Comparison of ENCODE assay signal across 16 mouse cellular contexts in the genomic region with DNA sequence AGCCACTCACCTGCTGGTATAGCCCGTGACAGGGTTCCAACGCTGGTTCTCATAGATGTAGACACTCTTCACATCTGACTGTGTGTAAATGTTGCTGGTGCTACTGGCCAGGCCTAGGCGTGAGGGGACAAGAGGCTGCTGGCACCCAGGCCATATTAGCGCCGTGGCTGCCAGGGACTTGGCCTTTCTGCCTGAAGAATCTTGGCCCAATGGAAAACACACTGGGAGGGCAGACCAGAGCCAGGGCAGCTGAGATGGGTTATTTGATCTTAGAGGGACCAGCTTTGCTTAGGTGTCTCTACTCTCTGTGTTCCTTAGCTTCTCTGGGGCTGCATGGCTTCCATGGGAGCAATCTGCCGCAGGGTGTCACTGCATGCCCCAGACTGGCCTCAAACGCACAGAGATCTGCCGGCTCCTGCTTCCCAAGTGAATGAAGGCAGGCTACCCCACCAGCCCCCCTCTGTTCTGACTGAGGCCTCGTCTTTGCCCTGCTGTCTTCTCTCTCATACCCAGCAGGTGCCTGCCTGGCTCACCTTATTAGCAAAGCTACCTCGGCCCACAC. TPM values are rescaled to one million over a fixed set of nuclear protein-coding genes. Genes with fewer than 3 reads are reported as not detected.
"Had no signal": no experiment of that assay in that cellular context is flagged by ENCODE, and none has a peak within 500 bp of the region (broad histone marks: within the 10 kb centered on the region; RNA-seq: fewer than 3 reads in every experiment).

No protein-coding gene starts in this region.

- H3K27ac ChIP-seq: limb, embryonic 12.5 days; liver, embryonic 13.5 days; lung, embryonic 15.5 days; macrophage; midbrain, embryonic 15.5 days; neural tube, embryonic 12.5 days; stomach, embryonic 15.5 days had no signal

- ATAC-seq: liver, postnatal 0 days; midbrain, embryonic 15.5 days had no signal

- H3K27me3 ChIP-seq: limb, embryonic 12.5 days; liver, embryonic 13.5 days; lung, embryonic 15.5 days; midbrain, embryonic 15.5 days; neural tube, embryonic 12.5 days; stomach, embryonic 15.5 days had no signal

- H3K4me2 ChIP-seq: limb, embryonic 12.5 days; liver, embryonic 13.5 days; lung, embryonic 15.5 days; midbrain, embryonic 11.5 days; midbrain, embryonic 15.5 days; neural tube, embryonic 12.5 days; stomach, embryonic 15.5 days had no signal

- DNase-seq: kidney, postnatal 14 days; liver; liver, embryonic 13.5 days; liver, postnatal 0 days; lung, postnatal 14 days; right cerebral cortex, postnatal 4 days; thymus, adult 2 months; thymus, postnatal 25 days had no signal

- H3K9ac ChIP-seq: limb, embryonic 12.5 days; liver, embryonic 13.5 days; liver, postnatal 0 days; lung, embryonic 15.5 days; midbrain, embryonic 15.5 days; neural tube, embryonic 12.5 days; stomach, embryonic 15.5 days had no signal

- H3K4me1 ChIP-seq: limb, embryonic 12.5 days; lung, embryonic 15.5 days; megakaryocyte, embryonic 14.5 days; midbrain, embryonic 15.5 days; neural tube, embryonic 12.5 days; stomach, embryonic 15.5 days had no signal

- H3K4me3 ChIP-seq: limb, embryonic 12.5 days; liver, embryonic 13.5 days; lung, embryonic 15.5 days; megakaryocyte, embryonic 14.5 days; midbrain, embryonic 15.5 days; neural tube, embryonic 12.5 days; stomach, embryonic 15.5 days had no signal

- H3K9me3 ChIP-seq: lung, embryonic 15.5 days; midbrain, embryonic 15.5 days; stomach, embryonic 15.5 days had no signal

RNA-seq across cellular contexts. Expression of a gene that starts 13.4 kb away (rescaled TPM):
- polyA plus RNA-seq: macrophage; midbrain, embryonic 11.5 days had no signal
